Mouse (Mus musculus): ENCODE measurements around the gene Lrrc46. TPM values are rescaled to one million over a fixed set of nuclear protein-coding genes. Genes with fewer than 3 reads are reported as not detected.

The Lrrc46 gene
- polyA plus RNA-seq (2012; ENCODE audit: insufficient read depth, insufficient read length, missing spikeins): 1.1 TPM in 1 of 2 replicates, not detected in the other

DNA sequence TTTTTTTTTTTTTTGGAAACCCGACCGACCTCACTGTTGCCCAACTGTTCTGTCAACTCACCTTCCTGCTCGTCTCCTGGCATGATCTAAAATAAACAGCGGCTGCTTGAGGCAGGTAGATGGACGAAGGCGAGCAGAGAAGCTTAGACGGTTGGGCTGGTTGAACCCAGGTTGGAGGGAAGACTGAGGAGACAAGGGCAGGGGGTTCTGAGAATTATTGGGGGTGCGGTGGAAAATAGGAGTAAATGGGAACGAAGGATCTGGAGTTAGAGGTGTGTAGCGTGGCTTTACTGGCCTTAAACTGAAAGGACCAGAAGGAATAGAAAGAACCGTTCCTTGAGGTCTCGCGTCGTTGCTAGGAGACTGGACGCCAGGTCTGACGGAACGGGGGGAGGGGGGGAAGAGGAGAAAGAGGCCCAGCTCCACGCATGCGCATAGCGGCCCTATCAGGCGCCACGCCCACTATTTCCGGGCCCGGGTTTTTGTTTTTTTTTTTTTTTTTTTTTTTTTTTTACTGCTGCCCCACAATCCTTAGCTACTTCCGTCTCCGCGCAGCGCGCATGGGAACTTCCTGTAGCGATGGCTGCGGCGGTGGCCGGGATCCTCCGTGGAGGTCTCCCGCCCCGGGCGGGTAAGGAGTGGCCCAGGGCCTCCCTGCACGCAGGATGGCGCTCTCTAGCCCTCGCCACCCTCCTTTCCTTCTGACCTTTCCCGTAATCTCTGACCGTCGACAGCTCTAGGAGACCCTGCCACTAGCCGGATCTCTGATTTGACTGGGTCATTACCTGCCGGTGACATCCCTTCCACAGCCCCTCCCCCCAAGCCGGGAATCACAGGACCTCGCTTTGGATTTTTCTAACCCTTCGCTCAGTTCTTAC lies at the start of gene Lrrc46, which contains the start of gene Mrpl10:
Lrrc46 (minus strand) TSS at position 386 of the 878 bp plus-strand sequence.
Mrpl10 (plus strand) TSS at position 539 of the 878 bp plus-strand sequence.
- H3K4me1 ChIP-seq (ENCODE audit: control insufficient read depth, insufficient read depth, insufficient read length, low read length): no peaks in the 10 kb centered on the region; the same call in 1 of the 2 replicates
- H3K4me3 ChIP-seq (ENCODE audit: insufficient read depth, low read depth, low read length): peak within 1 kb of the TSS; percentile 68
- peak within 1 kb of the TSS; percentile 65 for H3K27ac ChIP-seq (replicated peaks; ENCODE audit: low read depth, low read length)

DNA sequence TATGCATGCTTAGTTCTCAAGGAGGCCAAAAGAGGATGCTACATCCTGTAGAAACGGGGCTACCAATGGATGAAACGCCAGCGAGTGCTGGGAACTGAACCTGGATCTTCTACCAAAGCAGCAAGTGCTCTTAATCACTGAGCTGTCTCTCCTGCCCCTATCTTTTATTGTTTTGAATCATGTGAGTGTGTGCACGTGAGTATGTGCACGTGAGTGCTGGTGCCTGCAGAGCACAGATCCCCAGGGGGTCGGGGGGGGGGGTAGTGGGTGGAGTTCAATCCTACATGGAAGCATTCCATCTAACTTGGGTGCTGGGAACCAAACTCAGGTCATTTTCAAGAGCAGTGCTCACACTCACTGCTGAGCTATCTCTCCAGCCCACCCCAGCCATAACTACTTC lies 45.2 kb upstream of the Lrrc46 start:
- Histone ChIP-seq H3K4me3 (ENCODE audit: insufficient read depth, low read depth, low read length) (no peak overlapping the region), H3K4me1 (ENCODE audit: control insufficient read depth, insufficient read depth, insufficient read length, low read length) (peaks cover 3% of the 10 kb centered on the region; the same call in 1 of the 2 replicates), H3K27ac (replicated peaks; ENCODE audit: low read depth, low read length) (no peak overlapping the region)

DNA sequence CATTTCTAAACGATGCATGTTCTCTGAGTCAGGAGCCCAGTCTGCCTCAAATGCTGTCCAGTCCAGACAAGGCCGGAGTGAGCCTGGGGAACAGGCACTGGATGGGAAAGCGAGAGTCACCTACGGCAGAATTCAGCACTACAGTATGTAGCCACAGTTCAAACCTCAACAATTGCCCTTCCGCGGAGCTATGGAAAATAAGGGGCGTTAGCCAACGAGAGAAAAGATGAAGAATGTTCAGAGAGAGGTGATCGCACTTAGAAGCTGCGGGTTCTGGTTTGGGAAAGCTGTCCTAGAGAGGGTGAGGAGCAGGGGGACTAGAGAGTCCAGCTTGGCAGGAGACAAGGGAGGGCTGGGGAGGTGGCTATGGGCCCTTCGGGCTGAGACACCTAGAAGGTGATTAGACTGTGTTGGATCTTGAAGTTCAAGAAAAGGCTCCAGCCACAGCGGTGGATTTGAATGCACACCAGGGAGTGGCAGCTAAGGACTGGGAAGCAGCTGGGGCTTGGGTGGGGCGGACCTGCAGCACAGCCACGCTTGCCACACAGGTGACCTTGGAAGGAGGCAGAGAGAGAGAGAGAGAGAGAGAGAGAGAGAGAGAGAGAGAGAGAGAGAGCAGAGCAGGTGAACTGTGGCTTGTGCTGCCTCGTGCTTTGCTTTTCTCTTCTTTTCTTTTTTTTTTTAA lies 43.8 kb upstream of the Lrrc46 start:
- no peak overlapping the region for H3K27ac ChIP-seq (replicated peaks; ENCODE audit: low read depth, low read length)
- no peak overlapping the region for H3K4me3 ChIP-seq (ENCODE audit: insufficient read depth, low read depth, low read length)
- H3K4me1 ChIP-seq (ENCODE audit: control insufficient read depth, insufficient read depth, insufficient read length, low read length): peaks cover 3% of the 10 kb centered on the region; the same call in 1 of the 2 replicates

DNA sequence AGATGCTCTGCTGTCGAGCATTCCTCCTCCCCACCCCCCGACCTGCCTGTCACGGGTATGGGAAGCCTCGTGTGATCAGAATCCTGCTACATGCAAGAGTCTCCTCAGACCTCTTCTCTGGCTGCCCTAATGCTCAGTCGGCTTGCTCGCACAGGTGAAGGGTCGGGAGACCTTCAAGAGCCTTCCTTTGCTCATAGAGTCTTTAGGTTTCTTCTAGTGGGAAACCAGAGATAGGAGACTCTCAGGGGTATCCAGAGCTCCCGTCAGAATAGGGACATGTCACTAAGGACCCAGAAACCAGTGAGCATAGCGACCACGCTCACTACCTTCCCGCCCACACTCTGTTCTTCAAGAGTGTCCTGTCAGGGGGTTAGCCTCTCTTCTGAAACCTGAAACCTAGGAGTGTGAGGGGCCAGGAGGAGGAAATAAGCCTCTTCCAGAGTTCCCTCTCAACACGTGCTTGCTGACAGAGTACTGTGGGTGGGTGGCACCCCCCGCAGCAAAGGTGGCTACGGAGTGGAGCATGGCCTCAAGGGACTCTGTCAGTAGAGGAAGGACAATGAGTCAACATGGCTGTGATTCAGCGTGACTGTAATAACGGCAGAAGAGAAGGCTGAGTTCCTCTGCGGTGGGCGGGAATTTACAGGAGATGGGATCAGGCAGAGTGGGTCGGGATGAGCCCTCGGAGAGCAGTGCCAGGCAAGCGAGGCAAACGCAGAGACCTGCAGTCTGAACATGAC lies 42.4 kb upstream of the Lrrc46 start:
- H3K4me1 ChIP-seq (ENCODE audit: control insufficient read depth, insufficient read depth, insufficient read length, low read length): peaks cover 3% of the 10 kb centered on the region; the same call in 1 of the 2 replicates
- no peak overlapping the region for H3K27ac ChIP-seq (replicated peaks; ENCODE audit: low read depth, low read length)
- no peak overlapping the region for H3K4me3 ChIP-seq (ENCODE audit: insufficient read depth, low read depth, low read length)

- Histone ChIP-seq H3K27ac (replicated peaks; ENCODE audit: low read depth, low read length) (no peak overlapping the region), H3K4me3 (ENCODE audit: insufficient read depth, low read depth, low read length) (no peak overlapping the region), H3K4me1 (ENCODE audit: control insufficient read depth, insufficient read depth, insufficient read length, low read length) (peaks cover 3% of the 10 kb centered on the region; the same call in 1 of the 2 replicates)
Observed at GRCm38 (mm10) chr11:97082977-97083376, 41.8 kb upstream of the Lrrc46 start.

DNA sequence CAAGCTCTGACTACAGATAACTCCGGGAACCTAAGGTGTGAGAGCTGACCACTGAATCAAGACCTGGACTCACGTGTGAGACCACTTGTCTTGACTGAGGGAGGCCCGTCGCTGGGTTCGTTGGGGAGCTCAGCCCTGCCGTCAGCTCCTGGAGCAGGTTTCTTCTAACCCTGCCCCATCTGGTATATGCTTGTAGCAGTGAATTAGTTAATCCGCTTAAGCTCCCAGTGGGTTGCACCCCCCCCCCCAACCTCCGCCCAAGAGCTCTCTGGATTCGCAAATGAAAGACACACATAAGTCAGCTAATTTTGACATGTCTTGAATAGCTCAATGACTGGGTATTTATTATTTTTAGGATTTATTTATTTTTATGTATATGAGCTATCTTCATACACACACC lies 39.1 kb upstream of the Lrrc46 start:
- H3K4me1 ChIP-seq (ENCODE audit: control insufficient read depth, insufficient read depth, insufficient read length, low read length): peaks cover 3% of the 10 kb centered on the region; the same call in 1 of the 2 replicates
- no peak overlapping the region for H3K4me3 ChIP-seq (ENCODE audit: insufficient read depth, low read depth, low read length)
- H3K27ac ChIP-seq (replicated peaks; ENCODE audit: low read depth, low read length): no peak overlapping the region

DNA sequence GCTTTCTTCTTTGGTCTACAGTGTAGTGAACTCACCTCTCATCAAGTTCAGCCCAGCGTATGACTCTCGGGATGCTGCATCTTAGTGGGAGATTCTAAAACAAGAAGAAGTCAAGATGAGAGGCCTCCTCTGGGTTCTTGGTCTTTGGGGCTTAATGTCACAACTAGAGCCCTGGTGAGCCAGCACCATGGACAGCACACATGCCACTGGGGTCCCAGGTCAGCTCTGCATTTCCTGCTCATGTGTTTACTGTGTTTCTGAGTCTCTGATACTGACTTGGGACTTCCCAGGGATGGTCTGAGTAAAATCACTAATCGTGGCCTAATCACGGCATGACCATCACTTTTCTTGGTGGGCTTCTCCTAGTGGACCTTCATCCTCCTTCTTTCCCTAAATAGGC lies 37.5 kb upstream of the Lrrc46 start:
- Histone ChIP-seq H3K4me3 (ENCODE audit: insufficient read depth, low read depth, low read length) (no peak overlapping the region), H3K4me1 (ENCODE audit: control insufficient read depth, insufficient read depth, insufficient read length, low read length) (0 out of 2 replicates have a peak, but pooled peaks cover under 1% of the 10 kb centered on the region), H3K27ac (replicated peaks; ENCODE audit: low read depth, low read length) (no peak overlapping the region)

- no peaks in the 10 kb centered on the region for H3K4me1 ChIP-seq (ENCODE audit: control insufficient read depth, insufficient read depth, insufficient read length, low read length)
- H3K4me3 ChIP-seq (ENCODE audit: insufficient read depth, low read depth, low read length): no peak overlapping the region
- H3K27ac ChIP-seq (replicated peaks; ENCODE audit: low read depth, low read length): no peak overlapping the region
Observed at GRCm38 (mm10) chr11:97074235-97074634, 33.0 kb upstream of the Lrrc46 start.

GRCm38 (mm10) chr11:97072533-97072932 lies 31.3 kb upstream of the Lrrc46 start:
- H3K27ac ChIP-seq (replicated peaks; ENCODE audit: low read depth, low read length): no peak overlapping the region
- no peaks in the 10 kb centered on the region for H3K4me1 ChIP-seq (ENCODE audit: control insufficient read depth, insufficient read depth, insufficient read length, low read length)
- H3K4me3 ChIP-seq (ENCODE audit: insufficient read depth, low read depth, low read length): no peak overlapping the region

- H3K27ac ChIP-seq (replicated peaks; ENCODE audit: low read depth, low read length): no peak overlapping the region
- no peak overlapping the region for H3K4me3 ChIP-seq (ENCODE audit: insufficient read depth, low read depth, low read length)
Observed at GRCm38 (mm10) chr11:97071129-97071528, 29.9 kb upstream of the Lrrc46 start.

GRCm38 (mm10) chr11:97069770-97070169 lies 28.6 kb upstream of the Lrrc46 start:
- H3K4me1 ChIP-seq (ENCODE audit: control insufficient read depth, insufficient read depth, insufficient read length, low read length): no peaks in the 10 kb centered on the region
- no peak overlapping the region for H3K27ac ChIP-seq (replicated peaks; ENCODE audit: low read depth, low read length)
- H3K4me3 ChIP-seq (ENCODE audit: insufficient read depth, low read depth, low read length): no peak overlapping the region

More at GRCm38 (mm10) chr11:97071129-97071528, 29.9 kb upstream of the Lrrc46 start:
- no peaks in the 10 kb centered on the region for H3K4me1 ChIP-seq (ENCODE audit: control insufficient read depth, insufficient read depth, insufficient read length, low read length)

DNA sequence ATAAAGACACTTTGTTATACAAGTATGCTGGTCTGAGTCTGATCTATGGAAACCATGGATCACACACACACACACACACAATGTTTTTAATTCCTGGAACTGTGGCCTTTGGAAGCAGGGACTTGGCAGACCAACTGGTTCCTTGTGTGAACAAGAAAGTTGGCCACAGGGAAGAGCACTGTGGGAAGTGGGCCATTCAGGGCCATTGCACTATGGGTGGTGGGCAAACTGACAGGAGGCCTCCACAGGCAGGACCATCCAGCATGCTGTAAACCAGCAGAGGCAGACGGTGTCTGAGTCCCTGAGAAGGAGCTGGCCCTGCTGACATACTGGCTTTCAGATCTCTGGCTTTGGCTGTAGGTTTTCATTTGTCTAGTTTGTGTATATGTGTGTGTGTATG lies 28.1 kb upstream of the Lrrc46 start:
- H3K4me1 ChIP-seq (ENCODE audit: control insufficient read depth, insufficient read depth, insufficient read length, low read length): no peaks in the 10 kb centered on the region
- H3K4me3 ChIP-seq (ENCODE audit: insufficient read depth, low read depth, low read length): no peak overlapping the region
- H3K27ac ChIP-seq (replicated peaks; ENCODE audit: low read depth, low read length): no peak overlapping the region

- H3K4me3 ChIP-seq (ENCODE audit: insufficient read depth, low read depth, low read length): no peak overlapping the region
- no peak overlapping the region for H3K27ac ChIP-seq (replicated peaks; ENCODE audit: low read depth, low read length)
Observed at GRCm38 (mm10) chr11:97066656-97067360, 25.6 kb upstream of the Lrrc46 start.

DNA sequence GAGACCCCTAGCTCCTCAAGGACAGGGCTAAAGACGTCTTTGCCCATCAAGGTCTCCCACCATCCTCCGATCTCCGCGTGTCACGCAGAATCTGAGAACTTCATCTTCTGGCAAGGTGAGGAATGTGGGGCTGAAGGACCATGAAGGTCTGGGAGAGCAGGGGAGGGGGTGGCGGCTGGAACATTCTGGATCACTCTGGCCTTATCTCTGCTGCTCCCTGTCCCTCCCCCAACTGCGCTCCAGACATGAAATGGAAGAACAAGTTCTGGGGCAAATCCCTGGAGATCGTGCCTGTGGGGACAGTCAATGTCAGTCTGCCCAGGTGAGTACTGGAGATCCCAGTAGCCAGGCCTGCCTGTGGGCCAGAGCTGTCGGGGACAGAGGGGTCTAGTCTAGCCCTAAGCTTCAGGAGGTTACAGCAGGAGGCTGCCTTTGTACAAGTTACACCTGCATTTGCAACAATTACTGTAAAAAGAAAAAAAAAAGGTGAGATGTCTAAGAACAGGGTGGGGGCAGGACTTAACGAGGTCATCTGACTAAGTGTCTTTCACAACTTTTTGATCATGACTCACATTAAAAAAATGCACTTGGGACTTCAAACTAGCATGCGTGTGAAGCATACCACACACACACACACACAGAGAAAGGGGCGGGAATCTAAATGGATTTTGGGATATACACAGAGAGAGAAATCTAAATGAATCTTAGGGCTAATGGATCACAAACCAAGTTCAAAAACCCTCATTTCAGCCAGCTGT lies 24.5 kb upstream of the Lrrc46 start:
- Histone ChIP-seq H3K27ac (replicated peaks; ENCODE audit: low read depth, low read length) (no peak overlapping the region), H3K4me3 (ENCODE audit: insufficient read depth, low read depth, low read length) (no peak overlapping the region), H3K4me1 (ENCODE audit: control insufficient read depth, insufficient read depth, insufficient read length, low read length) (no peaks in the 10 kb centered on the region)

More at GRCm38 (mm10) chr11:97066656-97067360, 25.6 kb upstream of the Lrrc46 start:
- no peaks in the 10 kb centered on the region for H3K4me1 ChIP-seq (ENCODE audit: control insufficient read depth, insufficient read depth, insufficient read length, low read length)

All from brown adipose tissue, adult 24 weeks (tissue).